Mouse (Mus musculus) CD4-positive, CD25-positive, alpha-beta regulatory T cell, adult 4 months (primary cell): ENCODE results near the gene Ezh2. TPM values are rescaled to one million over a fixed set of nuclear protein-coding genes. Genes with fewer than 3 reads are reported as not detected.

Experiments used
- ATAC-seq: one replicate; pipeline ENCODE4 v1.8.0; 2017
- polyA plus RNA-seq, 2 experiments: library from polyadenylated mRNA; unstranded; fragments of 100-300 nt; shearing (Covaris generic); gene quantifications; one replicate each; pipeline ENCODE4 v1.2.1; 2017

The Ezh2 gene
- polyA plus RNA-seq, 2 experiments from 2014 or later, result 36.2 to 43.3 TPM

GRCm38 (mm10) chr6:47535333-47535732 is 59.8 kb downstream of the Ezh2 start:
- ATAC-seq, result no peak

- ATAC-seq, result peak; percentile 89
These were observed 62.6 kb downstream of the Ezh2 start for GRCm38 (mm10) chr6:47532547-47532946.

GRCm38 (mm10) chr6:47527655-47528054 is 67.5 kb downstream of the Ezh2 start:
- no peak for ATAC-seq

GRCm38 (mm10) chr6:47527129-47527528 is 68.0 kb downstream of the Ezh2 start:
- no peak for ATAC-seq

GRCm38 (mm10) chr6:47526446-47526845 is 68.7 kb downstream of the Ezh2 start:
- ATAC-seq, result no peak

- ATAC-seq, result no peak
These were observed 70.1 kb downstream of the Ezh2 start for GRCm38 (mm10) chr6:47525041-47525440.

GRCm38 (mm10) chr6:47522431-47522830 is 72.7 kb downstream of the Ezh2 start:
- ATAC-seq, result no peak

GRCm38 (mm10) chr6:47520030-47520429 is 75.1 kb downstream of the Ezh2 start:
- no peak for ATAC-seq

GRCm38 (mm10) chr6:47494562-47494961 is 100.6 kb downstream of the Ezh2 start:
- no peak for ATAC-seq

GRCm38 (mm10) chr6:47482027-47482426 is 113.1 kb downstream of the Ezh2 start:
- no peak for ATAC-seq

Other genes with a start within 250 kb of the Ezh2 start
- 10 to 100 TPM; 52.0 to 74.3 TPM for gene Cul1, start 141.9 kb downstream of the Ezh2 start, polyA plus RNA-seq
- 100 to 1,000 TPM; 161 to 186 TPM for gene Pdia4, start 218.1 kb upstream of the Ezh2 start, polyA plus RNA-seq
- gene Zfp786, start 235.5 kb upstream of the Ezh2 start, polyA plus RNA-seq, result not detected
- gene Zfp398, start 240.3 kb upstream of the Ezh2 start, polyA plus RNA-seq, result 10 to 100 TPM; 13.8 to 14.0 TPM